Mouse (Mus musculus): ENCODE data around the gene Golph3l.

GRCm38 (mm10) chr3:95618511-95618910 is 29.8 kb downstream of the Golph3l start:
- TF ChIP-seq CTCF (IDR thresholded peaks at IDR 0.05; ENCODE audit: low read depth, low read length) (no peak), POLR2A (IDR thresholded peaks at IDR 0.05; ENCODE audit: insufficient read depth, low read length) (no peak)
